8 mouse cellular contexts compared by ENCODE assay signal in the genomic region with DNA sequence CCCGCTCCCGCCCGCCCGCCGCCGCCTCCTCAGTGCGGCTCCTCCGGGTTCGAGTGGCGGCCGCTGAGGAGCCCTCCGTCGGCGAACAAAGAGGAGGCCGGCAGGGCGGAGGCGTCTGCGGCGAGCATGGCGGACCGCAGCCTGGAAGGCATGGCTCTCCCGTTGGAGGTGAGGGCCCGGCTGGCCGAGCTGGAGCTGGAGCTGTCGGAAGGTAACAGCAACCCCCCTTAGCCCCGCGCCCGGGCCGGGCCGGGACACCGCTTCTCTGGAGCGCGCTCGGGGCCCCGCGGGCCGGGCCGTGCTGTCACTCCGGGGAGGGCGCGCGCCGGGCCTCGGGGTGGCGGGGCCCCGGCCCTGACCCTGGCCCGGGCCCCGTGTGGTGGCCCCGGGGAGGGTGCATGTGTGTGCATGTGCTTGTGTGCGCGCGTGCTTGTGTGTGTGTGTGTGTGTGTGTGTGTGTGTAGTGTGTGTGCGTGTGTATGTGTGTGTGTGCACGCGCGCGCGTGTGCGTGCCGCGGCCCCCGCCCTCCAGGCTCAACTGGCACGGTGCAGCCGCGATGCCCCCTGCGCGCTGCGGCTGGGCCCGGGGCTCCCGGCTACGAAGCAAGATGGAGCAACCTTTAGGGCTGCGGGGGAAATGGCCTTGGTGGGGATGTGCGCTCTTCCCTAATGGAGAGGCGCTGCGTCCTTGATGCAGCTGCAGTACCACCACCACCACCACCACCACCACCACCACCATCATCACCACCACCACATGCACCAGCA. TPM values are rescaled to one million over a fixed set of nuclear protein-coding genes. Genes with fewer than 3 reads are reported as not detected.
DNase-seq lines count a peak whose midpoint lies in the region; ATAC-seq lines count a peak whose summit lies in the region.

No protein-coding gene starts in this region.

- peak overlapping the region; percentile 94 for H3K4me3 ChIP-seq in forebrain, embryonic 10.5 days
- peak overlapping the region; percentile 100 for H3K4me3 ChIP-seq in heart, embryonic 15.5 days
- H3K4me3 ChIP-seq in lung, embryonic 16.5 days (ENCODE audit: low read length), result peak overlapping the region; percentile 95

- DNase-seq in CD8-positive naive resting alpha-beta T cell, adult 2 months (ENCODE audit: low read depth in 2 of 2, low spot score in 2 of 2), result peak; percentile 2 to 10
- peak; percentile 10 to 30 for DNase-seq in adrenal gland, postnatal 4 days (ENCODE audit: low spot score in 2 of 2)
- DNase-seq in forebrain, embryonic 10.5 days (ENCODE audit: extremely low spot score, low spot score), result peak; percentile 62
- peak; percentile 44 for DNase-seq in layer of hippocampus, adult 9-11 months
- peak; percentile 24 for DNase-seq in ovary, postnatal 14 days (ENCODE audit: low spot score)
- DNase-seq in urinary bladder, postnatal 14 days (ENCODE audit: low spot score), result peak; percentile 49

- no peaks in the 10 kb centered on the region for H3K27me3 ChIP-seq in forebrain, embryonic 10.5 days (ENCODE audit: poor library complexity, severe bottlenecking)
- no peaks in the 10 kb centered on the region for H3K27me3 ChIP-seq in heart, embryonic 15.5 days
- H3K27me3 ChIP-seq in lung, embryonic 16.5 days (ENCODE audit: control insufficient read depth, insufficient read depth, low read depth, low read length), result no peaks in the 10 kb centered on the region

- peak overlapping the region; percentile 97 for H3K27ac ChIP-seq in forebrain, embryonic 10.5 days
- peak overlapping the region; percentile 95 for H3K27ac ChIP-seq in heart, embryonic 15.5 days
- H3K27ac ChIP-seq in lung, embryonic 16.5 days (ENCODE audit: low read length), result peak overlapping the region; percentile 95

- WGBS in forebrain, embryonic 10.5 days, result under 1% methylated on average over 75 of the region's 75 CpGs
- WGBS in heart, embryonic 15.5 days, result under 1% methylated on average over 65 of the region's 75 CpGs
- under 1% methylated on average over 38 of the region's 75 CpGs for WGBS in lung, embryonic 16.5 days

- peak overlapping the region; percentile 98 for H3K9ac ChIP-seq in heart, embryonic 15.5 days
- peak overlapping the region; percentile 96 for H3K9ac ChIP-seq in lung, embryonic 16.5 days (ENCODE audit: low read length)

- ATAC-seq in heart, embryonic 15.5 days (replicated peaks; ENCODE audit: insufficient number of reproducible peaks, insufficient read depth, low FRiP score, low read depth), result peak; percentile 71
- peak; percentile 77 for ATAC-seq in lung, embryonic 16.5 days (ENCODE audit: low read depth)

- no peaks in the 10 kb centered on the region for H3K9me3 ChIP-seq in forebrain, embryonic 10.5 days
- no peaks in the 10 kb centered on the region for H3K9me3 ChIP-seq in heart, embryonic 15.5 days (replicated peaks)
- no peaks in the 10 kb centered on the region for H3K9me3 ChIP-seq in lung, embryonic 16.5 days (ENCODE audit: control insufficient read depth, low read length)

- H3K4me2 ChIP-seq in heart, embryonic 15.5 days, result peak overlapping the region; percentile 86
- peak overlapping the region; percentile 78 for H3K4me2 ChIP-seq in lung, embryonic 16.5 days (ENCODE audit: low read depth, low read length)

- peaks cover 26% of the 10 kb centered on the region for H3K4me1 ChIP-seq in forebrain, embryonic 10.5 days
- H3K4me1 ChIP-seq in heart, embryonic 15.5 days (replicated peaks), result peaks cover 23% of the 10 kb centered on the region
- H3K4me1 ChIP-seq in lung, embryonic 16.5 days (replicated peaks; ENCODE audit: control insufficient read depth, insufficient read depth, low read length), result peaks cover 14% of the 10 kb centered on the region

- H3K36me3 ChIP-seq in forebrain, embryonic 10.5 days (replicated peaks), result no peaks in the 10 kb centered on the region
- no peaks in the 10 kb centered on the region for H3K36me3 ChIP-seq in heart, embryonic 15.5 days
- no peaks in the 10 kb centered on the region for H3K36me3 ChIP-seq in lung, embryonic 16.5 days (ENCODE audit: control insufficient read depth, insufficient read depth, low read length)

RNA-seq across cellular contexts. Expression of gene Dip2c, which starts 0.7 kb away (rescaled TPM):
- 10 to 100 TPM; 25.1 to 26.9 TPM for total RNA-seq in adrenal gland, postnatal 4 days (2021)
- 3.9 and 4.5 TPM in 2 replicates for polyA plus RNA-seq in forebrain, embryonic 10.5 days (2016; fragmentation: Nextera tagmentation; extraction: Ambion mirVana)
- 6.3 and 6.4 TPM in 2 replicates for polyA plus RNA-seq in heart, embryonic 15.5 days (2015; fragmentation: Nextera tagmentation; extraction: Ambion mirVana)
- polyA plus RNA-seq in lung, embryonic 16.5 days (2015; fragmentation: Nextera tagmentation; extraction: Ambion mirVana), result 4.3 and 4.6 TPM in 2 replicates

Comparison
In these comparisons a context has a peak if more than half of its experiments do, and no peak if none do; other contexts are left out.
1. Peak in every context shown above with its lines: DNase-seq, ATAC-seq, H3K4me3 ChIP-seq and H3K27ac ChIP-seq.
2. DNase-seq: peak in every context shown above with its lines; median percentile 62 in forebrain, embryonic 10.5 days; 49 in urinary bladder, postnatal 14 days; 44 in layer of hippocampus, adult 9-11 months; 24 in ovary, postnatal 14 days; 20 in adrenal gland, postnatal 4 days; 6 in CD8-positive naive resting alpha-beta T cell, adult 2 months.